Mouse (Mus musculus): ENCODE data around the gene Actrt3. TPM values are rescaled to one million over a fixed set of nuclear protein-coding genes. Genes with fewer than 3 reads are reported as not detected.
"Not testable (repeated sequence)": the region's sequence is repeated elsewhere in the genome, so short reads cannot be mapped to it uniquely, and the experiment has no call there.

Actrt3 gene
- polyA plus RNA-seq, 1 experiment from 2014 or later: not detected

- peak within 1 kb of the TSS; percentile 94 for H3K4me3 ChIP-seq
Measured at GRCm38 (mm10) chr3:30602065-30602739, 2.5 kb upstream of the Actrt3 start, which contains the start of gene Mynn. Gene Mynn, plus strand, starts transcription at chr3:30602065.

GRCm38 (mm10) chr3:30601610-30602064 is 1.9 kb upstream of the Actrt3 start:
- DNase-seq (ENCODE audit: low spot score): no peak
- peak overlapping the region; percentile 94 for H3K4me3 ChIP-seq
- 1% methylated on average over 13 of the region's 13 CpGs for WGBS
- no peaks in the 10 kb centered on the region for H3K9me3 ChIP-seq
- peaks cover 14% of the 10 kb centered on the region for H3K36me3 ChIP-seq
- H3K27me3 ChIP-seq (ENCODE audit: insufficient read depth, poor library complexity, severe bottlenecking): peaks cover 19% of the 10 kb centered on the region
- H3K27ac ChIP-seq: peak overlapping the region; percentile 97
- H3K4me1 ChIP-seq: peaks cover 9% of the 10 kb centered on the region; the same call in 1 of the 2 replicates

More at GRCm38 (mm10) chr3:30602065-30602739, 2.5 kb upstream of the Actrt3 start, which contains the start of gene Mynn:
- Histone ChIP-seq H3K36me3 (peaks cover 17% of the 10 kb centered on the region), H3K27ac (peak within 1 kb of the TSS; percentile 97), H3K27me3 (ENCODE audit: insufficient read depth, poor library complexity, severe bottlenecking) (peaks cover 14% of the 10 kb centered on the region), H3K9me3 (no peaks in the 10 kb centered on the region), H3K4me1 (peaks cover 9% of the 10 kb centered on the region; the same call in 1 of the 2 replicates)
- WGBS: under 1% methylated on average over 40 of the region's 40 CpGs
- DNase-seq (ENCODE audit: low spot score): peak; percentile 99

- WGBS: under 1% methylated on average over 17 of the region's 17 CpGs
- H3K27ac ChIP-seq: peak overlapping the region; percentile 97; the same call in 1 of the 2 replicates
Measured at GRCm38 (mm10) chr3:30601175-30601574, 1.4 kb upstream of the Actrt3 start.

GRCm38 (mm10) chr3:30600717-30601116 is 978 bp upstream of the Actrt3 start:
- Histone ChIP-seq H3K4me1 (peaks cover 9% of the 10 kb centered on the region; the same call in 1 of the 2 replicates), H3K27me3 (ENCODE audit: insufficient read depth, poor library complexity, severe bottlenecking) (peaks cover 19% of the 10 kb centered on the region), H3K36me3 (peaks cover 10% of the 10 kb centered on the region), H3K27ac (no peak overlapping the region; the same call in 1 of the 2 replicates), H3K4me3 (peak overlapping the region; percentile 94), H3K9me3 (no peaks in the 10 kb centered on the region)
- WGBS: under 1% methylated on average over 14 of the region's 14 CpGs
- peak; percentile 78 for DNase-seq (ENCODE audit: low spot score)

More at GRCm38 (mm10) chr3:30601175-30601574, 1.4 kb upstream of the Actrt3 start:
- Histone ChIP-seq H3K9me3 (no peaks in the 10 kb centered on the region), H3K27me3 (ENCODE audit: insufficient read depth, poor library complexity, severe bottlenecking) (peaks cover 19% of the 10 kb centered on the region), H3K4me3 (peak overlapping the region; percentile 94), H3K36me3 (peaks cover 10% of the 10 kb centered on the region), H3K4me1 (peaks cover 9% of the 10 kb centered on the region; the same call in 1 of the 2 replicates)
- peak; percentile 92 for DNase-seq (ENCODE audit: low spot score)

- no peak for DNase-seq (ENCODE audit: low spot score)
- WGBS: 84% methylated on average over 7 of the region's 7 CpGs
- Histone ChIP-seq H3K27ac (no peak overlapping the region), H3K27me3 (ENCODE audit: insufficient read depth, poor library complexity, severe bottlenecking) (peaks cover 19% of the 10 kb centered on the region), H3K4me1 (peaks cover 8% of the 10 kb centered on the region), H3K9me3 (no peaks in the 10 kb centered on the region), H3K36me3 (no peaks in the 10 kb centered on the region), H3K4me3 (no peak overlapping the region)
Measured at GRCm38 (mm10) chr3:30597271-30597670, 2.5 kb downstream of the Actrt3 start.

GRCm38 (mm10) chr3:30595111-30595832 is 4.5 kb downstream of the Actrt3 start:
- no peaks in the 10 kb centered on the region for H3K36me3 ChIP-seq
- peak overlapping the region; percentile 91 for H3K27ac ChIP-seq
- DNase-seq (ENCODE audit: low spot score): peak; percentile 76
- peaks cover 8% of the 10 kb centered on the region for H3K4me1 ChIP-seq
- peaks cover 19% of the 10 kb centered on the region for H3K27me3 ChIP-seq (ENCODE audit: insufficient read depth, poor library complexity, severe bottlenecking)
- H3K4me3 ChIP-seq: peak overlapping the region; percentile 85
- WGBS: under 1% methylated on average over 62 of the region's 62 CpGs
- no peaks in the 10 kb centered on the region for H3K9me3 ChIP-seq

GRCm38 (mm10) chr3:30593719-30594485 is 5.8 kb downstream of the Actrt3 start:
- no peak for DNase-seq (ENCODE audit: low spot score)
- Histone ChIP-seq H3K27ac (no peak overlapping the region), H3K27me3 (ENCODE audit: insufficient read depth, poor library complexity, severe bottlenecking) (peaks cover 19% of the 10 kb centered on the region), H3K4me3 (no peak overlapping the region), H3K9me3 (no peaks in the 10 kb centered on the region), H3K4me1 (peaks cover 3% of the 10 kb centered on the region; the same call in 1 of the 2 replicates), H3K36me3 (no peaks in the 10 kb centered on the region)
- 69% methylated on average over 4 of the region's 4 CpGs for WGBS

- no peak overlapping the region for H3K27ac ChIP-seq
Measured at GRCm38 (mm10) chr3:30592418-30592853, 7.3 kb downstream of the Actrt3 start.

GRCm38 (mm10) chr3:30588865-30589264 is 10.9 kb downstream of the Actrt3 start:
- Histone ChIP-seq H3K9me3 (no peaks in the 10 kb centered on the region), H3K27ac (no peak overlapping the region), H3K36me3 (no peaks in the 10 kb centered on the region), H3K4me1 (no peaks in the 10 kb centered on the region), H3K4me3 (no peak overlapping the region), H3K27me3 (ENCODE audit: insufficient read depth, poor library complexity, severe bottlenecking) (no peaks in the 10 kb centered on the region)
- WGBS: 65% methylated on average over 6 of the region's 6 CpGs
- no peak for DNase-seq (ENCODE audit: low spot score)

More at GRCm38 (mm10) chr3:30592418-30592853, 7.3 kb downstream of the Actrt3 start:
- DNase-seq (ENCODE audit: low spot score): no peak
- Histone ChIP-seq H3K36me3 (no peaks in the 10 kb centered on the region), H3K4me1 (peaks cover 3% of the 10 kb centered on the region; the same call in 1 of the 2 replicates), H3K9me3 (no peaks in the 10 kb centered on the region), H3K27me3 (ENCODE audit: insufficient read depth, poor library complexity, severe bottlenecking) (peaks cover 8% of the 10 kb centered on the region; the same call in 1 of the 2 replicates), H3K4me3 (no peak overlapping the region)
- 1% methylated on average over 2 of the region's 2 CpGs for WGBS

- no peak for DNase-seq (ENCODE audit: low spot score)
- no peaks in the 10 kb centered on the region for H3K9me3 ChIP-seq
- no peaks in the 10 kb centered on the region for H3K4me1 ChIP-seq
- H3K27me3 ChIP-seq (ENCODE audit: insufficient read depth, poor library complexity, severe bottlenecking): no peaks in the 10 kb centered on the region
- H3K4me3 ChIP-seq: no peak overlapping the region
- H3K27ac ChIP-seq: no peak overlapping the region
- H3K36me3 ChIP-seq: no peaks in the 10 kb centered on the region
- WGBS: 18% methylated on average over 2 of the region's 2 CpGs
Measured at GRCm38 (mm10) chr3:30573549-30573948, 26.2 kb downstream of the Actrt3 start.

- DNase-seq (ENCODE audit: low spot score); H3K4me3 ChIP-seq; H3K27me3 ChIP-seq (ENCODE audit: insufficient read depth, poor library complexity, severe bottlenecking); H3K9me3 ChIP-seq; H3K36me3 ChIP-seq; H3K4me1 ChIP-seq; H3K27ac ChIP-seq: not testable (repeated sequence)
- WGBS: 25% methylated on average over 1 of the region's 2 CpGs
Measured at GRCm38 (mm10) chr3:30566333-30566732, 33.4 kb downstream of the Actrt3 start.

GRCm38 (mm10) chr3:30560677-30561314 is 38.9 kb downstream of the Actrt3 start:
- Histone ChIP-seq H3K4me3 (no peak overlapping the region), H3K36me3 (no peaks in the 10 kb centered on the region), H3K27ac (no peak overlapping the region), H3K27me3 (ENCODE audit: insufficient read depth, poor library complexity, severe bottlenecking) (no peaks in the 10 kb centered on the region), H3K4me1 (no peaks in the 10 kb centered on the region), H3K9me3 (no peaks in the 10 kb centered on the region)
- 55% methylated on average over 6 of the region's 6 CpGs for WGBS
- DNase-seq (ENCODE audit: low spot score): no peak
